Mouse (Mus musculus) gastrocnemius, postnatal 25 days (tissue): ENCODE data around the gene Adam26b. TPM values are rescaled to one million over a fixed set of nuclear protein-coding genes. Genes with fewer than 3 reads are reported as not detected.
"Not testable (repeated sequence)": the region's sequence is repeated elsewhere in the genome, so short reads cannot be mapped to it uniquely, and the experiment has no call there.

Experiments
- DNase-seq: peaks from one replicate; pipeline ENCODE4 v3.0.0; 2022
- long read RNA-seq, 2 experiments: library from polyadenylated mRNA; stranded (forward); transcript quantifications; one replicate each; pipeline ENCODE4 v2.0.0; 2021
- total RNA-seq, 2 experiments: library from RNA; stranded (reverse); gene quantifications; 1 replicate in 1 of 2; 2 replicates in 1 of 2; pipeline ENCODE4 v1.2.3; 2021

Gene Adam26b
- total RNA-seq = not detected
- long read RNA-seq, experiment 1 = 0 reads
- long read RNA-seq, experiment 2 = 0 reads

GRCm38 (mm10) chr8:43528006-43528405, at the start of gene Adam26b:
TSS of gene Adam26b (minus strand) at chr8:43528106.
- not testable (repeated sequence) for DNase-seq

- DNase-seq = not testable (repeated sequence)
Observed at GRCm38 (mm10) chr8:43576607-43577006, 48.7 kb upstream of the Adam26b start, which contains the start of gene Adam26a. TSS of gene Adam26a (minus strand) at chr8:43576707.

Other genes starting within 250 kb of the Adam26b start
- gene Zfp42, start 221.1 kb downstream of the Adam26b start, total RNA-seq = not detected
- not detected for gene Adam26a, start 48.6 kb upstream of the Adam26b start, total RNA-seq
- gene Gm5346, start 99.2 kb upstream of the Adam26b start, total RNA-seq = not detected
- not detected for gene Adam34, start 181.9 kb upstream of the Adam26b start, total RNA-seq